Mouse (Mus musculus) urinary bladder, postnatal 14 days (tissue): ENCODE data around the gene Armc5.

Experiments
- DNase-seq: peaks from one replicate; pipeline ENCODE4 v3.0.0; 2021; ENCODE audit warnings: low spot score

Gene Armc5

DNA sequence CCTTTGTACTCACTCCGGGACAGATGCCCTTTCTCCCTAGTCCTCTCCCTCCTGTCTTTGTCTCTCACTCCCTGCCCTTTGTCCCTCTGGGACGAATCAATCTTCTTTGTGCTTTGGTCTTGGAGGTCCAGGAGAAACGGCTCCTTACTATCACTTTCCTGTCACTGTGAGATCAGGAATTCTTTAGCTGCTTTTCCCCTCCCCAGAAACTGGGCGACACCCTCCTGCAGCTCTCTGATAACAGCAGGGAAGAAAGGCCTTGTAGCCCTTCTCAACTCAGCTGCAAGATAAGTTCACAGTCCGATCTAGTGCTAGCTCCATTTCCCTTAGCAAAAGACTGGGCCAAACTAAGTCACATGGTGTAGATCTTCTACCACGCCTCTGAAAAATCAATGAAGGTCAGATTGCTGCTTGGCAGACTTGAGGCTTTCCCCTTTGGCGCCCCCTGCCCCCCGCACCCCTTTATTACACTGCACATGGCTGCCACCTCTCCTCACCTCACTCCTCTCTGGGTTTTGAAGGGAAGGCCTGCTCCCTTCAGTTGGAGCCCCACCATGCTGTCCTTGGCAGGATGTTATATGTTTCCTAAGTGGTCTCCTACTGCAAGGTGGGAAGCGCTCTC lies 51.9 kb downstream of the Armc5 start:
- DNase-seq: no peak
